Mouse (Mus musculus): ENCODE results near the gene Sash3.

DNA sequence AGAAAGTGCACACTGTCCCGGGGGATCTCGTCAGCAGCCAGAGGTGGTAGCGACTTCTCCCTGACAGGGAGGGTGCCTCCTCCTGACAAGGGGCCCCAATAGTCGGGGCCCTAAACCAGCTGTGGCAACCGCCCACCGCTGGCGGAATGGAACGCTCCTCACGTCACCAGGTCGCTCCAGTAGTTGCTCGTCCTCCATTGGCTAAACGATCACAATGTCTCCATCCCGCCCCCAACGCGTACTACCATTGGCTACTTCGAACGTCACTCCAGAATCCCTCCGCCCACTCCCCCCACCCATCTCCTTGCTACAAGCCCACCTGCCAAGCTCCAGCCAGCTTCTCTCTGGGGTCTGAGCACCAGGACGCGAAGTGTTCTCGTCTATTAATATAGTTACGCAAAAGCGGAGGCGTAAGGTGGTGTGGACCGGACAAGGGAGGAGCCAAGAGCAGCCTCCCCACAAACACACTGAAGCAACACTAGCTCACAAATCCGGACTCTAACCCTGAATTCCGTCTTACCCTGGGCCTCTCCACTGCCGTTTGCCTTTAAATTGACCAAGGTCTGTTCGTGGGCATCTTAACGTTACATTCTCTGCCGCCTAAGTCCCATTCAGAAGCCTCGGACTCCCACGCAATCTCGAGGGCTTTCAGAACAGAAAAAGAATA, 62.4 kb downstream of the Sash3 start, which contains the start of gene Zdhhc9:
- TF ChIP-seq CTCF (IDR thresholded peaks at IDR 0.05; ENCODE audit: insufficient read depth, low read depth, low read length) (no peak), POLR2A (IDR thresholded peaks at IDR 0.05; ENCODE audit: insufficient read depth, low read depth, low read length) (peak; percentile 54)
